Mouse (Mus musculus): ENCODE data around the gene Ccdc9b.

Gene Ccdc9b

DNA sequence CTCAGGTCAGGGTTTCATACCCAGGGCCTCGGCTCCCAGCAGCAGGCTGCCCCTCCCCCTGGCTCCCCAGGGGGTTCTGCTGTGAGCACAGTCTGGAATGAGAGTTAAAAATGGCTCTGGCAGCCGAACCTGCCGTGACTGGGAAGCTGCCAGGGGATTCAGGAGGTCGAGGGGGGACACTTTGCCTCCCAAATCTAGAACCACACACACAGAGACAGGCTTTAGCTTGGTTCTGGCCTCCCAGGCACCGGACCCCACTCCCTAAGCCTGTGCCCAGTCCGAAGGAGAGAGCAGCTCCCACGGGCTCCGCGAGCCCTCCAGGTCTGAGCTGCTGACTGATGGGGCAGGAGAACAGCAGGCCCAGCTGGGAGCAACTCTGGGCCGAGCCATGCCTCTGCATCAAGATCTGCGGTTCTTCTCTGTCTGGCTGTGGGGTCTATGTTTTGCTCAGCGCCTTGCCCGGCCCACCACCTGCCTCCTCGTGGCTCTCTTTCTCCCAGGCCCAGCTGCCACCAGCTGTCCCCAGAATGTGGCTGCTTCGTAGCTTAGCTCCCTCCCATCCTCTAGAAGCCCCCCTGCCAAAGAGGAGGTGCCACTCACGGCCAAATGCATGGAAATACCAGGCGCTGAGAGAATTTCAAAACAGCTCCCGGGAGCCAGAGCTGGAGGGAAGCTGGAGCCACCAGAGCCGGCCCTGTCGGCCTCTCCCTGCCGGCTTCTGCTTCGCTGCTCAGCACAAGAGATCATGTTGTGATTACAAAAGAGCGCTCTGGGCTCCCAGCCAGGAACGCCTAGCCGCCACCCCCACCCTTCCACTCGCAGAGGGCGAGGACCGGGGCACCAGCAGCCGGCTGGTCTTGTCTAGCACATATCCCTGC, at the start of gene Ccdc9b:
Gene Ccdc9b, minus strand, starts transcription at position 756 of the 878 bp plus-strand sequence.
- peak; percentile 94 for DNase-seq

DNA sequence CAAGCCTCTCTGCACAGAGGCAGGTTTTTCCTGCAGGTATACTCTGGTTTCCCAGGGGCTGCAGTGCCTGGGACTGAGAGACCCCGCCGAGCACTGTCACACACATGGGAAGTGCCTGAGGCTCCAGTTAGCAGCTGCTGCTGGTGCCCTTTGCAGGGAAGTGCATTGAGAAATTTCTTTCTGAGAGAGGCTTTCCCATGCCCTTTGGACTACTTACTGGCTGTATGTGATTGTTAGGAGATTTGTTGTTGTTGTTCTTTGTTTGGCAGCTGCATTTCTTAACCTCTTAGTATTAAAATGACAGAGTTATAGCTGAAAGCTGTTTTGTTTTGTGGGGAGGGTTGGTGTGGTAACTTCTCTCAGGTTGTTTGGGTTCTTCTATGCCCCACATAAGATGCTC, 48.4 kb upstream of the Ccdc9b start:
- DNase-seq, result no peak

DNA sequence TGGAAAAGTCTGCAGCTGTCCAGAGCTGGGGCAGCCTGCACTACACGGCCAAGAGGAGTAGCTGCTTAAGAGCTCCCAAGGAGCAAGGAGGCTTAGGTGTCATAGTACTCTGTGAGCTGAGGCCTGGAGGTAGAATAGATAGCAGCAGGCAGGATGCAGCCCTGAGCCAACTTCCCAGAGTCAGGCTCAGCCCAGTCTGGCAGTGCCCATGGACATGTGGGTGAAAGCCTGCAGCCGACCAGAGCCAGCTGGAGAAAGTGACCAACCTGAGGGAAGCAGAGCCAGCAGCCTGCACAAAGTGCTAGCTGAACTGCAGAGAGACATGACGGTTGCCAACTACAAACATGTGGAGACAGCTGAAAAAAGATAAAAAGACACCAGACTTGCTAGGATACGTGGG, 44.4 kb upstream of the Ccdc9b start:
- DNase-seq, result no peak

DNA sequence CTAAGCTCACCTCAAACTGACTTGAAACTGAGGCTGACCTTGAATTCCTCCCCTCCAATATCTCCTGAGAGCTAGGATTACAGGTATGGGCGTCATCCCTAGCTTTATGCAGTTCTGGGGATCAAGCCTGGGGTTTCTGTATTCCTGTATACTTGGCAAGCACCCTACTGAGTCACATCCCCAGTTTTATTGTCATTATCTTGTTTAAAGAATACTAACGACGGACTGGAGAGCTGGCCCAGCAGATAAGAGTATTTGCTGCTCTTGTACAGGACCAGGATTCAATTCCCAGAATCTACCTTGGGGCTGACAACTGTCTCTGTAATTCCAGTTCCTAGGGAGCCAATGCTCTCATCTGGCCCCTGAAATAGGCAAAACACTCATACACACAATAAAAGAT, 43.3 kb upstream of the Ccdc9b start:
- DNase-seq, result no peak

DNA sequence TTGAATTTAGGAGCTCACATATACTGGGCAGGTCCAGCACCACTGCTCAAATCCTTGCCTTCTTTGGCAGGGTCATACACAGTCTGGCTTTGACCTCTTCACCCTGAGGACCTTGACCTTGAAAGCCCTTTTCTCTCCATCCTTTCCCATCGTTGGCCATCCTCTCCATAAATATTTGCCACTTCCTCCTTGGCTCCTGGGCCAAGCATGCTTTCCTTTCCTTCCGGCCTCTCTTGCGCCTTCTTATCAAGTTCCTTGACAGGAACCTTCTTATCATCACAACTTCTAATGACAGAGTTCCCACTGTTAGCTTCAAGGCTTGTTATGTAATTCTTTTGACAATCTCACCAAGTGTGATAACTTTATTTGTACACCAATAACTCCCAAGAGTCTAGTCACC, 42.7 kb upstream of the Ccdc9b start:
- no peak for DNase-seq

DNA sequence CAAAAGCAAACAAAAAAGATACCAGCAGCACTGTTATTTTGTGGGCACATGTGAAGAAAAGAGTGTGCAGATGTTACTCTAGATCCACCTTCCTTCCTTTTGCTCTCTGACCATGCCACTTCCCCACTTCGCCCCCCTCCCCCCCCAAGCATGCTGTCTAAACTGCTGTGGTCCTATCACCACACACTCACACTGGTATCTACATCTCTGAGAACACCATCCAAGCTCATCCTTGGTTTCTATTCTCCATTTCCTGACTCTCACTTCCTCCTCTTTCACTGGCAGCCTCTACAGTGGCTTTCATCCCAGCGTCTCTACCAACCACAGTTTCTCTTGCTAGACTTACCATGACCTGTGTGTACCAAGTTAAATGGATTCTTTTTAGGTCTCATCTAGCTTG, 42.0 kb upstream of the Ccdc9b start:
- DNase-seq, result no peak

DNA sequence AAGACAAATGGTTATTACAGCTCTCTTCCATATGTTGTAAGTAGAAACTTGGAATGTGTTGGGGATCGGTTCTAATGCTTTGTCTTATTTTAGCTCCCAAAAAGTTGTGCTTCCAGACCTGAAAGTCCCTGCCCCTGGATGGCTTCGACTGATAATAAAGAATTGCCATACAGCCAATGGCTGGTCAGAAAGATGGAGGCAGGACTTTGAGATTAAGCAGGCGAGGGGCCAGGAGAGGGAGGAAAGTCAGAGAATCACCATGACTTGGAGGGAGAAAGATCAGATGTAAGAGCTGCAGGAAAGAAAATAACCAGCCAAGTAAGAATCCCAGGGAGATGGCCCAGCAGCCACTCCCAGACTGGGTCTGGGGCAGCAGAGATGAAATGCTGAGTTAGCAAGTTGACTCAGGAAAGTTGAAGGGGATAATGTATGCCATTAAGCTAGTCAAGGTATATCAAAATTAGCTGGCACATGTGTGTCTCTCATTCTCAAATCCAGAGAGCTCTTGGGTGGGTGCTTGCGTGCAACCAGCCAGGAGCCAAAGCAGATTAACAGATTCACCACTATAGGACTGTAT, 40.2 kb upstream of the Ccdc9b start:
- no peak for DNase-seq

DNA sequence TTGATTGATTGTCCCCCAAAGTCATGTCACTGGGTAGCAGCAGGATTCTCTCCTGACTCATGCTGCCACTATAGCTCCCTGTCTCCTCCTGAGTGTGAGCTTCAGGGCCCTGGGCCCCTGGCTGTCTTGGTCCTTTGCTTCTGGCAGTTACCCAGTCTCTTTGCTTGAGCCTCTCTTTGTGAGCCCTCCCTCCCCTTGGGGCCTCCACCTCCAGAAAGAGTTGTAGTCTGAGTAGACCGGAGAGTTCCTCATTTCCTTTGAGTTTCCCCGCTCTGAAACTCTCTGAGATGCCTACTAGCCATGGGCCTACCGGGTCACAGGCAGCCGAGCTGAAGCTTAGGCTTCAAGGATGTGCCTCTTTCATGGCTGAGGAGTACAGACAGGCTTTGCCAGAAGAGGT, 31.2 kb upstream of the Ccdc9b start:
- DNase-seq, result no peak

DNA sequence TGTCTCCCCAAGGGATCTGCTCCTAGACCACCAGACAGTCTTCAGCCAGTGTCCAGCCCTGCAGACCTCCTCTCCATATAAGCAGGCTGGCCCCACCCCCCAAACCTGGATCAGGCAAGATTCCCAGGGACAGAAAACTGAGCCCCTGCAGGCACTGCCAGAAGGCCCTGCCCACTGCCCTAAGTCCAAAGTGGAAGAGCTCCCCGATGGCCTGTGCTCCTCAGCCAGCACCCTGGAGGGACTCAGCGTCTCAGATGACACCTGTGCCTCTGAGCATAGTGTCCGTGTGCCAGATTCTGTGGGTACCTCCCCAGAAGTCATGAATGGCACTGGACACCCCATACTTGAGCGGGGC, 29.8 kb upstream of the Ccdc9b start:
- no peak for DNase-seq

DNA sequence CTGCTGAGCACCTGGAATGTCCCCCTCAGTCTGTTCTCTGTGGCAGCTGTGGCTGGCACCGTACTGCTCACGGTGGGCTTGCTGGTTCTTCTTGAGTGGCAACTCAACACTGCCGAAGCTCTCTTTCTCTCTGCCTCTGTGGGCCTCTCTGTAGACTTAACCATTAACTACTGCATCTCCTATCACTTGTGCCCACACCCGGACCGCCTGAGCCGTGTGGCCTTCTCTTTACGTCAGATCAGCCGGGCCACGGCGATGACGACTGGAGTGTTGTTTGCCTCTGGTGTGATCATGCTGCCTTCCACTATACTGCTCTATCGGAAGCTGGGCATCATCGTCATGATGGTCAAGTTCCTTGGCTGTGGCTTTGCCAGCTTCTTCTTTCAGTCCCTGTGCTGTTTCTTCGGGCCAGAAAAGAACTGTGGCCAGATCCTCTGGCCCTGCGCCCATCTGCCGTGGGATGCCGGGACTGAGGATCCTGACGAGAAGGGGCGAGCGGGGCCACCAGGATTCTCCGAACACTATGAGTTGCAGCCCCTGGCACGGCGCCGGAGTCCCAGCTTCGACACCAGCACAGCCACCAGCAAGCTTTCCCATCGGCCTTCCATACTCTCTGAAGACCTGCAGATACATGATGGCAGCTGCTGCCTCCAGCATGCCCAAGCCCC, 29.3 kb upstream of the Ccdc9b start:
- DNase-seq, result no peak

DNA sequence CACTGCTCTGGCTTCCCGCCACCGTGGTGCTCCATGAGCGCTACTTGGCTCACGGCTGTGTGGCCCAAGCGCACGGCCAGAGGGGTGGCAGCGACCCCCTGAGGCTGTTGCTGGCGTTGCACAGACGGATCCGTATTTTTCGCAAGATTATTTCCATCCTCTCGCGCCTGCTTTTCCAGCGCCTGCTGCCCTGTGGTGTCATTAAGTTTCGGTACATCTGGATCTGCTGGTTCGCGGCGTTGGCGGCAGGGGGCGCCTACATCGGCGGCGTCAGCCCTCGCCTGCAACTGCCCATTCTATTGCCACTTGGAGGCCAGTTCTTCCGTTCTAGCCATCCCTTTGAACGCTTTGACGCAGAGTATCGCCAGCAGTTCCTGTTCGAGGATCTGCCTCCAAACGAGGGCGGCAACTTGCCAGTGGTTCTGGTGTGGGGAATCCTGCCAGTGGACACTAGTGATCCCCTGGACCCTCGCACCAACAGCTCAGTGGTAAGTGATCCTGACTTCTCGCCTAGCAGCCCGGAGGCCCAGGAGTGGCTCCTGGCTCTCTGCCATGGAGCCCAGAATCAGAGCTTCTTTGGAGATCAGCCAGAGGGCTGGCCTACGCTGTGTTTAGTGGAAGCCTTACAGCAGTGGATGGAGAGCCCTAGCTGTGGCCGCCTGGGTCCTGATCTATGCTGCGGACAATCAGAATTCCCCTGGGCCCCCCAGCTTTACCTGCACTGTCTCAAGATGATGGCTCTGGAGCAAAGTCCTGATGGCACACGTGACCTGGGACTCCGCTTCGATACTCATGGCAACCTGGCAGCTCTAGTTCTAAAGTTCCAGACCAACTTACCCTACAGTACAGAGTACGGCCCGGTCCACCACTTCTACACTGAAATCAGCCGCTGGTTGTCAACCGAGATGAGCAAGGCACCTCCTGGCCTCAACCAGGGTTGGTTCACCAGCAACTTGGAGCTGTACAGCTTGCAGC, 28.4 kb upstream of the Ccdc9b start:
- DNase-seq, result peak; percentile 73

DNA sequence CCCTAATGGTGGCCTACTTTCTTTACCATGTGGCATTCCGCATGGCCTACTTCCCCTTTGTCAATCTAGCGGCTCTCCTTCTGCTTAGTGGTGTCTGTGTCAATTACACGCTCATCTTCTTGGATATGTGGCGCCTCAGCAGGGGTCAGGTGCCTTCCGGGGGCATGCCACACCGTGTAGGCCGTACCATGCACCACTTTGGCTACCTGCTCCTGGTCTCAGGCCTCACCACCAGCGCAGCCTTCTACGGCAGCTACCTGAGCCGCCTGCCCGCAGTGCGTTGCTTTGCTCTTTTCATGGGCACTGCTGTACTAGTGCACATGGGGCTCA, 27.7 kb upstream of the Ccdc9b start:
- no peak for DNase-seq

DNA sequence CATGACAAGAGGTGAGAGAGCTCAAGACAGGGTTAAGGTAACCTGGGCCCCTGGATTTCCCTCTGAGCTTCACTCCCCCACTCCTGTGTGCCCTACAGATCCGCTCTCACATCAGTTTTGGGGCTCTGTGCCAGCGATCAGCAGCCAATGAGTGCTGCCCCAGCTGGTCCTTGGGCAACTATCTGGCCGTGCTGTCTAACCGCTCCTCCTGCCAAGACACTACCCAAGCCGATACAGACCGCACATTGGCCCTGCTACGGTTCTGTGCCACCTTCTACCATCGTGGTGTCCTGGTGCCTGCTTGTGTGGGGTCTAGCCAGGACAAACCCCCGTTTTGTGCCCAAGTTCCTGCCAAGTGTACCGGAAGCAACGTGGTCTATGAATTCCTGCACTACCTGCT, 27.0 kb upstream of the Ccdc9b start:
- no peak for DNase-seq

DNA sequence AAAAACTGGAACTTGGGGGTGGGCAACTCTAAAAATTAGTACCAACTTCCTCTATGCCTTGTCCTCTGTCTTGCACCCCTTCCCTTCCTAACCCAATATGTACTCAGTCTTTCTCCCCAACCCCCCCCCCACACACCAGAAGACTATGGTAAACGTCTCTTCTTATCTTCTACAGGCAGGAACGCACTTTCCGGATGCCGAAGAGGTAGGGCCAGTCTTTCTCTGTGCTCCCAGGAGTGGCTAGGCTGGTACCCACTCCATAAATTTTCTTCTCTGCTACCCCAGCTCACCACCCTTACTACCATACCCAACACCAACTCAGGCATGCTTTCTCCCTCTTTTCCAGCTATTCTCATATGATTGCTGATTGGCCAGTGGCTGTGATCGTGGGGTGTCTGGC, 24.1 kb upstream of the Ccdc9b start:
- DNase-seq, result no peak

DNA sequence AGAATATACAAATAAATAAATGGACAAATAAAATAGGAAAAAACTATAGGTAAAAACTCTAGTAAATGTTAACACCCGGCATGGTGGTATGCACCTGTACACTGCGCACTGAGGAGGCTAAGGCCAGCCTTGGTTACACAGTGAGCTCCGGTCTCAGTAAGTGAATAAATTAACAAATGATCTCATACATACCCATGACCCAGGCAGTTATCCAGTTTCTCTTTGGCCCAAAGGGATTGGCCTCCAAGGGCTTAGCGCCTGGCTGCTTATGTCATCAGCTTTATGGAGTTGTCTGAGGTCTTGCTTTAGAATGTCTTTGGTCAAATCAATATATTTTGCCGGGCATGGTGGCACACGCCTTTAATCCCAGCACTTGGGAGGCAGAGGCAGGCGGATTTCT, 21.2 kb upstream of the Ccdc9b start:
- no peak for DNase-seq

DNA sequence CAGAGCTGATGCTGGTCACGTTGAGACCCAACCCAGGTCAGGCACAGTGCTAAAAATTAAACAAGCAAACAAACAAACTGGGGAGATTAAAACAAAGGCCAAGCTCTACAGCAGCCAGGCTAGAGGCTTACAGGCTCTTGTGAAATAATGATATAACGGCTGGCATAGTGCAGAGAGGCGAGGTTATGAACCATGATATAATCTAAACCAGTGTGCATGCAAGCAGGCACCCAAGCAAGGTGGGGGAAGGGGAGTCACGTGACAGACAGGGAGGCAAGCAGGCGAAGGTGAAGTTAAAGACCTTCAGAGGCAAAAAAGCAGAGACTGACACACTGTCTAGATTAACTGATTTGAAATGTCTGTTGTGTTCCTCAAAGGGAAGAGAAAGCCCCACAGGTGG, 20.6 kb upstream of the Ccdc9b start:
- DNase-seq, result no peak

DNA sequence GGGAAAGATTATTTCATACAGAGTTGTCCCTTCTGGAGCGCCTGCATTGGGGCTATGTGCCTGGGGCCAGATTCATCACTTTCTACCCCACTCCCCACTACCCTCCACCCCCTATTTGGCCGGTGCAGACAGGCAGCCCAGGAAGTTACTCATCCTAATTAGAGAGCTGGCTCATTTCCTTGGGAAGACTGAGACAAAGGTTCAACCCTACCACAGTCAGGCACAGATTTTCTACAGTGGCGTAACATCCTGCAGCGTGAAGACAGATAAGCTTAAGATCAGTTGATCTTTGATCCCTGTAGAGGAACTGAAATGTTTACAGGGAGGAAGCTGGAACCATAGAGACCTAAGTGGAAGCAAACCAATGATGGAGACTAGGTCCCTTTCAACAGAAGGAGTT, 19.8 kb upstream of the Ccdc9b start:
- no peak for DNase-seq

DNA sequence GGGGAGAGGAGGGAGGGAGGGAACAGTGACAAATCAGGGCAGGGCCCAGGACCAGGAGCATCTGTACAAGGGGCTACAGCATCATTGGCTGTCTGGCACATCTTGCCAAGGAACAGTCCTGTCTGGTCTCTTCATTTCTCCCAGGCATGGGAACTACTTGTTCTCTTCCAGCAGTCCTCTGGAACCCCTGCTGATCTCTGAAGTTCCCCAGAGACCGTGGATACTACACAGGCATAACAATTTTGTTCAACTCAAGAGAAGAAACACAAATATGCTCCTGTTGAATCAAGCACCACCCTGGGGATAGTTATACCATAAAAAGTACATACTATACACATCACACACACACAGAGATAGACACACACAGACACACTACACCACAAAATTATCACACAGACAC, 18.7 kb upstream of the Ccdc9b start:
- DNase-seq, result no peak

DNA sequence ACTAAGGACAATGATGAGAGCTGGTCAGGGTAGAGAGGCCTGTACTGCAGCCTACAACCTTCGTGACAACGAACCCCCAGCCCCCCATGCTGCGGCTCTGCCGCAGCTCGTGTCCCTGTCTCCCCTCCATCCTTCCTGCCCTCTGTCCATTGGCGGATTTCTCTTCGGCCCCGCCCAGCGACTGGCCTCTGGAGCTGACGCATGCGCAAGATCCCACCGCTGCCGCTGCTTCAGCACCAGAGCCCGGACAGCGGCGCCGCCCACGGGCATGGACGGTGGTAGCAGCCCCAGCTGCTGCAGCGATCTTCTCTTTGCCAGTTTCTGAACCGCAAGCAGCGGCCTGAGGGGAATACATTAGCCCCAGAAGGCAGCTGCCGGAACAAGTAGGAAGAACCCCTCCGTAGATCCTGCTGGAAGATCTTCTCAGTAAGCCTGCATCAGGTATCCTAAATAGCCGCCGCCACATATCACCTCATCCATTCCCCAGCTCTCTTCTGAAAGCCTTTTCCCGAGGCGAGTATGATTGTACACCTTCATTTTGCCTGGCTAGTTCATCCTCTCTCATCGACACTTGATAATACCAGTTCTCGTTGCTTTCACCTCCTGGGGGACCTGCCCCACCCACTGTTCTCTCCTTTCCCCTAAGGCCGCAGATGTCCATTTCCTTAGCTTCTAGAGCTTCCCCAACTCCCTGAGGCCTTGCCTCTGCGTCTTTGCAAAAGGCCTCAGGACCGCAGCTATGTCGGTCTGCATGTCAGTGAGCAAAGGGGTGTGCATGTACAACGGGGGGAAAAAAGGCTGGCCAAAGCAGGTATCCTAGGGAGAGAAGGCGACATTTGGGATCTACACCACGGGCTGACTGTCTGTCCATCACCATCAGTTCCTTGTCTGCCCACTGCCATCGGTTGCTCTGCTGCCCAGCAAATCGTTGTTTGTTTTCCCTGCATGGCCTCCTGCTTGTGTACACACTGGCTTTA, 17.3 kb upstream of the Ccdc9b start, which contains the start of gene Disp2:
Gene Disp2, plus strand, starts transcription at position 216 of the 977 bp plus-strand sequence.
- peak; percentile 97 for DNase-seq

DNA sequence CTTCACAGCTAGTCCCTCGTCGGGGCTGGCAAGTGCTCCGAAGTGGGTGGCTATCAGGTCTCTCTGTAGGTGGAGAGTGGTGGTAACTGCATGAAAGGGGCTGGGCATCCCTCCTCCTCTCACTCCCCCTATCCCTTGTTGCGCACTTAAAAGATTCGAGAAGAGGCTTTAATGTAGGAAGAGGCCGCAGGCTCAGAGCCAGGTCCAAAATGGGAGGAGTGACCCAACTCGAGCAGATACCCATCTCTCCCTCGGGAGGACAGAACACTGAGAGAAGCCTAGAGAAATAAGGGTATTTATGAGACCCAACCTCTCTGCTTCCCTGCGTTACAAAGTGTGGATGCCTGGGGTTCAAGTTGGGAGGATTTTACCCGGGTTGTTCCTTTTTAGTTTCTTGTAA, 16.6 kb upstream of the Ccdc9b start:
- no peak for DNase-seq

DNA sequence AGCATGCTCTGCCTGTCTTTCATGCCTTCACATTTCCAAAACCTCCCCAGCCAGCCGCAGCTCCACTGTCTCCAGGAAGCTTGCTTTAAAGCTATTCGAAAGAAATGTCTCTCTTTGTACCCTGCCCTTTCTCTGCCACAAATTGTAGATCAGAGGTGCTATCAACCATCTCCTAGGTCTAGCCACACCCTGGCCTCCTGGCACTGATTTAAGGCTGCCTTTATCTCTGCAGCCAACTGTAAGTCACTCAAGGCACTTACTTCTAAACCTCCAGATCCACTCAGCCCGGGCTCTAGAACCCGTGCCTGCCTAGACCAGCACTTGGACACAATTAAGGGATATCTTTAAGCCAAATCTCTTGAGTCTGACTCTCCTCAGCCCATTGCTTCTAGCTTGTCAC, 16.0 kb upstream of the Ccdc9b start:
- no peak for DNase-seq

DNA sequence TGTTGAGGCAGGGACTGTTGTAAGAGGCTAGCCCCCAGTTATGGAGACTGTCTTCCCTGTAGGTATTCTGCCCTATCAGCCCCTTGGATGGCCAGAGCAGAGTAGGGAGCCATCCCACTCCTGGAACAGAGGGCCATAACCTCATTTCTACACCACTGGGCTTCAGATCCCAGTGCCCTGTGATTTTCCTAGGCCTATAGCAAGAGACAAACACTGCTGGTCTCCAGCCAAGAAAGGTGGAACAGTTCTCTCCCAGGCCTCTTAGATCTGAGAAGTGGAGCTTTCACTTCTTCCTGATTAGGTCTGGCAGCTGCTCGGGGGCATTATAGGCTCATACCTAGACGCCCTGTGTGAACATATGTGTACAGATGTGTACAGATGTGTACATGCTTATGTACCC, 13.8 kb upstream of the Ccdc9b start:
- no peak for DNase-seq

Measured in retina, postnatal 1 day (tissue).